Mouse (Mus musculus): Measurements from ENCODE around the gene Casc1. TPM values are rescaled to one million over a fixed set of nuclear protein-coding genes. Genes with fewer than 3 reads are reported as not detected.

The Casc1 gene
- polyA plus RNA-seq, 1 experiment from 2014 or later = 1.3 TPM

- Histone ChIP-seq H3K27ac (no peak overlapping the region), H3K4me1 (no peaks in the 10 kb centered on the region), H3K36me3 (no peaks in the 10 kb centered on the region), H3K9ac (no peak overlapping the region), H3K27me3 (no peaks in the 10 kb centered on the region), H3K4me3 (no peak overlapping the region), H3K4me2 (no peak overlapping the region), H3K9me3 (no peaks in the 10 kb centered on the region)
- ATAC-seq (ENCODE audit: borderline replicate concordance, extremely low read depth, low FRiP score, low TSS enrichment) = no peak
- WGBS = 87% methylated on average over 8 of the region's 8 CpGs
These were observed 12.7 kb downstream of the Casc1 start for GRCm38 (mm10) chr6:145197949-145198686.

GRCm38 (mm10) chr6:145193446-145193845, 17.4 kb downstream of the Casc1 start:
- H3K4me2 ChIP-seq = no peak overlapping the region
- 66% methylated on average over 11 of the region's 11 CpGs for WGBS
- H3K9me3 ChIP-seq = no peaks in the 10 kb centered on the region
- no peak overlapping the region for H3K4me3 ChIP-seq
- no peak overlapping the region for H3K9ac ChIP-seq
- H3K36me3 ChIP-seq = no peaks in the 10 kb centered on the region
- no peak overlapping the region for H3K27ac ChIP-seq
- no peaks in the 10 kb centered on the region for H3K27me3 ChIP-seq
- no peak for ATAC-seq (ENCODE audit: borderline replicate concordance, extremely low read depth, low FRiP score, low TSS enrichment)
- H3K4me1 ChIP-seq = no peaks in the 10 kb centered on the region

GRCm38 (mm10) chr6:145193038-145193437, 17.8 kb downstream of the Casc1 start:
- ATAC-seq (ENCODE audit: borderline replicate concordance, extremely low read depth, low FRiP score, low TSS enrichment) = no peak
- no peaks in the 10 kb centered on the region for H3K9me3 ChIP-seq
- 87% methylated on average over 3 of the region's 3 CpGs for WGBS
- no peak overlapping the region for H3K4me2 ChIP-seq
- no peak overlapping the region for H3K4me3 ChIP-seq
- H3K4me1 ChIP-seq = no peaks in the 10 kb centered on the region
- H3K9ac ChIP-seq = no peak overlapping the region
- no peaks in the 10 kb centered on the region for H3K36me3 ChIP-seq
- no peaks in the 10 kb centered on the region for H3K27me3 ChIP-seq
- no peak overlapping the region for H3K27ac ChIP-seq

- Histone ChIP-seq H3K36me3 (no peaks in the 10 kb centered on the region), H3K4me2 (peak overlapping the region; percentile 56), H3K27ac (no peak overlapping the region), H3K27me3 (no peaks in the 10 kb centered on the region), H3K9ac (no peak overlapping the region), H3K4me1 (no peaks in the 10 kb centered on the region), H3K4me3 (peak overlapping the region; percentile 24), H3K9me3 (no peaks in the 10 kb centered on the region)
- ATAC-seq (ENCODE audit: borderline replicate concordance, extremely low read depth, low FRiP score, low TSS enrichment) = peak; percentile 19; the same call in 1 of the 2 replicates
- 57% methylated on average over 27 of the region's 27 CpGs for WGBS
These were observed 23.4 kb downstream of the Casc1 start for GRCm38 (mm10) chr6:145187093-145188088.

GRCm38 (mm10) chr6:145186096-145186495, 24.7 kb downstream of the Casc1 start:
- Histone ChIP-seq H3K9me3 (no peaks in the 10 kb centered on the region), H3K9ac (no peak overlapping the region), H3K4me1 (peaks cover 5% of the 10 kb centered on the region; the same call in 1 of the 2 replicates), H3K27ac (no peak overlapping the region), H3K4me3 (no peak overlapping the region), H3K27me3 (no peaks in the 10 kb centered on the region), H3K36me3 (no peaks in the 10 kb centered on the region), H3K4me2 (no peak overlapping the region)
- ATAC-seq (ENCODE audit: borderline replicate concordance, extremely low read depth, low FRiP score, low TSS enrichment) = no peak
- WGBS = 67% methylated on average over 1 of the region's 1 CpGs

- 33% methylated on average over 8 of the region's 8 CpGs for WGBS
- no peak overlapping the region for H3K4me3 ChIP-seq
- no peaks in the 10 kb centered on the region for H3K9me3 ChIP-seq
These were observed 28.8 kb downstream of the Casc1 start for GRCm38 (mm10) chr6:145182044-145182443.

GRCm38 (mm10) chr6:145179665-145180064, 31.1 kb downstream of the Casc1 start:
- H3K36me3 ChIP-seq = no peaks in the 10 kb centered on the region
- ATAC-seq (ENCODE audit: borderline replicate concordance, extremely low read depth, low FRiP score, low TSS enrichment) = no peak
- peaks cover 11% of the 10 kb centered on the region for H3K4me1 ChIP-seq
- H3K9ac ChIP-seq = no peak overlapping the region
- H3K9me3 ChIP-seq = no peaks in the 10 kb centered on the region
- 31% methylated on average over 6 of the region's 6 CpGs for WGBS
- H3K27ac ChIP-seq = no peak overlapping the region
- no peaks in the 10 kb centered on the region for H3K27me3 ChIP-seq
- H3K4me2 ChIP-seq = no peak overlapping the region
- no peak overlapping the region for H3K4me3 ChIP-seq

More at GRCm38 (mm10) chr6:145182044-145182443, 28.8 kb downstream of the Casc1 start:
- Histone ChIP-seq H3K4me1 (peaks cover 5% of the 10 kb centered on the region; the same call in 1 of the 2 replicates), H3K36me3 (no peaks in the 10 kb centered on the region), H3K4me2 (no peak overlapping the region), H3K27ac (no peak overlapping the region), H3K9ac (no peak overlapping the region), H3K27me3 (no peaks in the 10 kb centered on the region)
- ATAC-seq (ENCODE audit: borderline replicate concordance, extremely low read depth, low FRiP score, low TSS enrichment) = no peak

GRCm38 (mm10) chr6:145176474-145176873, 34.3 kb downstream of the Casc1 start:
- no peak for ATAC-seq (ENCODE audit: borderline replicate concordance, extremely low read depth, low FRiP score, low TSS enrichment)
- H3K9me3 ChIP-seq = no peaks in the 10 kb centered on the region
- H3K36me3 ChIP-seq = no peaks in the 10 kb centered on the region
- H3K27me3 ChIP-seq = no peaks in the 10 kb centered on the region
- H3K4me3 ChIP-seq = no peak overlapping the region
- no peak overlapping the region for H3K27ac ChIP-seq
- peaks cover 19% of the 10 kb centered on the region for H3K4me1 ChIP-seq
- H3K4me2 ChIP-seq = no peak overlapping the region
- WGBS = 68% methylated on average over 10 of the region's 10 CpGs
- no peak overlapping the region for H3K9ac ChIP-seq

- 35% methylated on average over 9 of the region's 9 CpGs for WGBS
- H3K4me3 ChIP-seq = no peak overlapping the region
- H3K36me3 ChIP-seq = no peaks in the 10 kb centered on the region
- H3K9me3 ChIP-seq = no peaks in the 10 kb centered on the region
- peak overlapping the region; percentile 22; the same call in 1 of the 2 replicates for H3K4me2 ChIP-seq
- no peaks in the 10 kb centered on the region for H3K27me3 ChIP-seq
- no peak for ATAC-seq (ENCODE audit: borderline replicate concordance, extremely low read depth, low FRiP score, low TSS enrichment)
- peaks cover 19% of the 10 kb centered on the region for H3K4me1 ChIP-seq
- H3K27ac ChIP-seq = no peak overlapping the region
- H3K9ac ChIP-seq = no peak overlapping the region
These were observed 35.2 kb downstream of the Casc1 start for GRCm38 (mm10) chr6:145175571-145175981.

- H3K27me3 ChIP-seq = no peaks in the 10 kb centered on the region
- H3K9me3 ChIP-seq = no peaks in the 10 kb centered on the region
- H3K4me1 ChIP-seq = peaks cover 19% of the 10 kb centered on the region
- H3K4me3 ChIP-seq = no peak overlapping the region
- 12% methylated on average over 11 of the region's 11 CpGs for WGBS
- peak overlapping the region; percentile 30; the same call in 1 of the 2 replicates for H3K4me2 ChIP-seq
- peak; percentile 75 for ATAC-seq (ENCODE audit: borderline replicate concordance, extremely low read depth, low FRiP score, low TSS enrichment)
- no peaks in the 10 kb centered on the region for H3K36me3 ChIP-seq
- H3K27ac ChIP-seq = no peak overlapping the region
- H3K9ac ChIP-seq = no peak overlapping the region
These were observed 37.0 kb downstream of the Casc1 start for GRCm38 (mm10) chr6:145173781-145174191.

- no peak overlapping the region for H3K27ac ChIP-seq
- WGBS = 48% methylated on average over 14 of the region's 14 CpGs
- peaks cover 19% of the 10 kb centered on the region for H3K4me1 ChIP-seq
- H3K36me3 ChIP-seq = no peaks in the 10 kb centered on the region
- H3K4me2 ChIP-seq = no peak overlapping the region
- no peak overlapping the region for H3K4me3 ChIP-seq
- H3K27me3 ChIP-seq = no peaks in the 10 kb centered on the region
- ATAC-seq (ENCODE audit: borderline replicate concordance, extremely low read depth, low FRiP score, low TSS enrichment) = no peak
- no peak overlapping the region for H3K9ac ChIP-seq
- H3K9me3 ChIP-seq = no peaks in the 10 kb centered on the region
These were observed 38.8 kb downstream of the Casc1 start for GRCm38 (mm10) chr6:145171892-145172606.

Data from lung, embryonic 15.5 days (tissue).